Mouse (Mus musculus) CH12.LX (cell line): ENCODE results near the gene Pcdh15. TPM values are rescaled to one million over a fixed set of nuclear protein-coding genes. Genes with fewer than 3 reads are reported as not detected.

ENCODE experiments used
- DNase-seq: peaks from one replicate; pipeline ENCODE4 v3.0.0-alpha.2; 2013; ENCODE audit errors: extremely low read depth
- H3K27ac ChIP-seq: 2 replicates; pipeline ENCODE4 v1.5.1; 2012; ENCODE audit warnings: low read depth, mild to moderate bottlenecking, control low read depth, moderate library complexity; ENCODE audit not compliant: insufficient read depth
- H3K27me3 ChIP-seq: replicated peaks from 2 replicates; pipeline ENCODE3; 2012; ENCODE audit warnings: inconsistent platforms
- H3K36me3 ChIP-seq, 2 experiments: replicated peaks in 1 of 2; 2 replicates each; pipeline versions ENCODE3 to v1.6.1; 2012; ENCODE audit warnings: inconsistent platforms in 1 of 2, low read length in 1 of 2, mild to moderate bottlenecking in 1 of 2, mixed read lengths in 1 of 2, moderate library complexity in 1 of 2; ENCODE audit not compliant: control insufficient read depth in 1 of 2, insufficient read depth in 1 of 2
- H3K4me1 ChIP-seq, 2 experiments: 2 replicates each; pipeline ENCODE4 v1.6.1; 2012; ENCODE audit warnings: inconsistent platforms in 1 of 2, moderate library complexity in 1 of 2; ENCODE audit not compliant: insufficient read depth in 2 of 2, control insufficient read depth in 1 of 2
- H3K4me2 ChIP-seq: 2 replicates; pipeline ENCODE4 v1.6.1; 2012; ENCODE audit warnings: low read depth, mild to moderate bottlenecking, control low read depth; ENCODE audit not compliant: poor library complexity, insufficient read depth, severe bottlenecking
- H3K4me3 ChIP-seq, 3 experiments: fragments of 150-350 bp in 1 of 3; sonication (generic) in 1 of 3; replicated peaks in 1 of 3; 2 replicates each; pipeline versions ENCODE3 to v1.5.1; 2011 to 2012; ENCODE audit warnings: low read depth in 2 of 3, low read length in 2 of 3, mild to moderate bottlenecking in 2 of 3, moderate library complexity in 2 of 3, control low read depth in 1 of 3, improper control_type of control experiment in 1 of 3, inconsistent platforms in 1 of 3, mixed read lengths in 1 of 3; ENCODE audit not compliant: poor library complexity in 1 of 3
- H3K79me2 ChIP-seq: replicated peaks from 2 replicates; pipeline ENCODE4 v1.6.1; 2012; ENCODE audit warnings: mild to moderate bottlenecking, moderate library complexity; ENCODE audit not compliant: control insufficient read depth, poor library complexity, insufficient read depth, severe bottlenecking; ENCODE audit errors: extremely low read depth
- H3K9ac ChIP-seq: 2 replicates; pipeline ENCODE4 v1.6.1; 2012; ENCODE audit warnings: low read depth, mild to moderate bottlenecking, control low read depth, moderate library complexity; ENCODE audit not compliant: insufficient read depth
- H3K9me3 ChIP-seq: replicated peaks from 2 replicates; pipeline ENCODE3; 2012; ENCODE audit warnings: low read length, inconsistent platforms, mixed read lengths
- CHD1 ChIP-seq: IDR thresholded peaks from 2 replicates; pipeline ENCODE4 v1.6.1; 2012; ENCODE audit warnings: low read depth, low read length, improper control_type of control experiment, inconsistent platforms
- E2F4 ChIP-seq: IDR thresholded peaks from 2 replicates; pipeline ENCODE4 v1.6.1; 2011; ENCODE audit warnings: low read depth, low read length, improper control_type of control experiment; ENCODE audit not compliant: insufficient replicate concordance
- ELF1 ChIP-seq: IDR thresholded peaks from 2 replicates; pipeline ENCODE4 v1.6.1; 2014; ENCODE audit warnings: low read depth, mild to moderate bottlenecking, inconsistent platforms, low read length, improper control_type of control experiment
- GABPA ChIP-seq: IDR thresholded peaks from 2 replicates; pipeline ENCODE4 v1.6.1; 2012; ENCODE audit warnings: low read depth, low read length, improper control_type of control experiment, inconsistent platforms; ENCODE audit not compliant: insufficient replicate concordance
- JUND ChIP-seq: conservative IDR thresholded peaks from 2 replicates; pipeline ENCODE4 v1.6.1; 2011; ENCODE audit warnings: low read depth, low read length, improper control_type of control experiment
- KAT2A ChIP-seq: IDR thresholded peaks from 2 replicates; pipeline ENCODE4 v1.6.1; 2012; ENCODE audit warnings: low read length, improper control_type of control experiment, inconsistent platforms; ENCODE audit not compliant: insufficient replicate concordance
- MAX ChIP-seq: IDR thresholded peaks from 2 replicates; pipeline ENCODE4 v1.6.1; 2011; ENCODE audit warnings: low read length, improper control_type of control experiment
- MAZ ChIP-seq: IDR thresholded peaks from 2 replicates; pipeline ENCODE4 v1.6.1; 2012; ENCODE audit warnings: low read depth, mild to moderate bottlenecking, inconsistent platforms, low read length, improper control_type of control experiment, moderate library complexity
- MEF2A ChIP-seq: IDR thresholded peaks from 2 replicates; pipeline ENCODE4 v1.6.1; 2014; ENCODE audit warnings: low read depth, mild to moderate bottlenecking, inconsistent platforms, low read length, improper control_type of control experiment, borderline replicate concordance
- MXI1 ChIP-seq: IDR thresholded peaks from 2 replicates; pipeline ENCODE4 v1.6.1; 2011; ENCODE audit warnings: mild to moderate bottlenecking, low read depth, low read length, improper control_type of control experiment
- MYC ChIP-seq: IDR thresholded peaks from 2 replicates; pipeline ENCODE4 v1.6.1; 2011; ENCODE audit warnings: low read depth, mild to moderate bottlenecking, improper control_type of control experiment, low read length
- NRF1 ChIP-seq: IDR thresholded peaks from 2 replicates; pipeline ENCODE4 v1.6.1; 2014; ENCODE audit warnings: low read depth, mild to moderate bottlenecking, inconsistent platforms, low read length, improper control_type of control experiment, moderate library complexity
- POLR2AphosphoS2 ChIP-seq: IDR thresholded peaks from 2 replicates; pipeline ENCODE4 v1.6.1; 2011; ENCODE audit warnings: low read depth, low read length, improper control_type of control experiment
- RAD21 ChIP-seq: IDR thresholded peaks from 2 replicates; pipeline ENCODE4 v1.6.1; 2011; ENCODE audit warnings: low read depth, mild to moderate bottlenecking, low read length, improper control_type of control experiment, moderate library complexity
- SMC3 ChIP-seq: IDR thresholded peaks from 2 replicates; pipeline ENCODE4 v1.6.1; 2011; ENCODE audit warnings: low read depth, low read length, improper control_type of control experiment
- TBP ChIP-seq: conservative IDR thresholded peaks from 2 replicates; pipeline ENCODE4 v1.6.1; 2011; ENCODE audit warnings: low read depth, low read length, improper control_type of control experiment
- USF2 ChIP-seq: conservative IDR thresholded peaks from 2 replicates; pipeline ENCODE4 v1.6.1; 2011; ENCODE audit warnings: low read depth, low read length, improper control_type of control experiment
- ZNF384 ChIP-seq: IDR thresholded peaks from 2 replicates; pipeline ENCODE4 v1.6.1; 2012; ENCODE audit warnings: low read depth, low read length, improper control_type of control experiment, inconsistent platforms
- dilution Hi-C: fragments of 300-500 bp; cut with MboI; formaldehyde crosslinking; loops from 2 replicates; pipeline ENCODE4 v1.14.3; 2020; ENCODE audit warnings: low sequenced_read_pairs; ENCODE audit not compliant: extremely low pct_unique_long_range_greater_than_20kb, extremely low pct_ligation_motif_present
- in situ Hi-C: fragments of 300-500 bp; cut with MboI; formaldehyde crosslinking; loops from 3 replicates; pipeline ENCODE4 v1.14.3; 2019; ENCODE audit warnings: low sequenced_read_pairs, low pct_ligation_motif_present, low pct_unique_long_range_greater_than_20kb, mixed read lengths
- polyA plus RNA-seq: library from polyadenylated mRNA; unstranded; fragments of >175 nt; gene quantifications from 2 replicates; pipeline ENCODE4 v1.2.1, GENCODE M21; 2012; ENCODE audit warnings: low read depth; ENCODE audit not compliant: insufficient read length
- total RNA-seq, 2 experiments: library from RNA; depleted of rRNA; stranded (reverse); fragments of 300-350 nt in 1 of 2; fragments of >200 nt in 1 of 2; gene quantifications; 2 replicates each; pipeline ENCODE4 v1.2.3; 2012 to 2014

The Pcdh15 gene
- total and polyA plus RNA-seq, 3 experiments = not detected

GRCm38 (mm10) chr10:74086653-74087052, 987.5 kb downstream of the Pcdh15 start:
- Histone ChIP-seq H3K9ac (no peak overlapping the region), H3K4me1 (no peaks in the 10 kb centered on the region), H3K9me3 (peaks cover 17% of the 10 kb centered on the region), H3K4me2 (no peak overlapping the region), H3K79me2 (no peaks in the 10 kb centered on the region), H3K27me3 (no peaks in the 10 kb centered on the region), H3K36me3 (no peaks in the 10 kb centered on the region), H3K27ac (no peak overlapping the region), H3K4me3 (no peak overlapping the region)
- no peak for DNase-seq
- in situ Hi-C loops (no loop called here), dilution Hi-C loops (no loop called here)
- no peak for TF ChIP-seq MYC
- no peak for TF ChIP-seq TBP
- TF ChIP-seq MEF2A = no peak
- no peak for TF ChIP-seq GABPA

- Histone ChIP-seq H3K9me3 (peaks cover 36% of the 10 kb centered on the region), H3K9ac (no peak overlapping the region), H3K36me3 (no peaks in the 10 kb centered on the region), H3K4me2 (no peak overlapping the region), H3K4me3 (no peak overlapping the region), H3K79me2 (no peaks in the 10 kb centered on the region), H3K27ac (no peak overlapping the region), H3K27me3 (no peaks in the 10 kb centered on the region), H3K4me1 (no peaks in the 10 kb centered on the region)
- no peak for TF ChIP-seq E2F4
- dilution Hi-C loops = no loop called here
- in situ Hi-C loops = no loop called here
- DNase-seq = no peak
Measured at GRCm38 (mm10) chr10:74098296-74098695, 999.2 kb downstream of the Pcdh15 start.

GRCm38 (mm10) chr10:74114107-74114506, 1015.0 kb downstream of the Pcdh15 start:
- Histone ChIP-seq H3K27me3 (no peaks in the 10 kb centered on the region), H3K4me3 (no peak overlapping the region), H3K9ac (no peak overlapping the region), H3K4me2 (no peak overlapping the region), H3K4me1 (no peaks in the 10 kb centered on the region), H3K9me3 (peaks cover 26% of the 10 kb centered on the region), H3K36me3 (no peaks in the 10 kb centered on the region), H3K79me2 (no peaks in the 10 kb centered on the region), H3K27ac (no peak overlapping the region)
- no peak for DNase-seq
- dilution Hi-C loops (no loop called here), in situ Hi-C loops (no loop called here)
- no peak for TF ChIP-seq KAT2A
- TF ChIP-seq NRF1 = no peak
- TF ChIP-seq SMC3 = no peak
- TF ChIP-seq USF2 = no peak
- TF ChIP-seq ZNF384 = no peak
- no peak for TF ChIP-seq MAX
- TF ChIP-seq MEF2A = no peak
- TF ChIP-seq JUND = no peak
- TF ChIP-seq ELF1 = no peak
- TF ChIP-seq CHD1 = no peak
- TF ChIP-seq POLR2AphosphoS2 = no peak
- no peak for TF ChIP-seq MXI1
- no peak for TF ChIP-seq MAZ
- no peak for TF ChIP-seq RAD21
